Mouse (Mus musculus) heart, embryonic 15.5 days (tissue): Measurements from ENCODE around the gene Pigh. TPM values are rescaled to one million over a fixed set of nuclear protein-coding genes. Genes with fewer than 3 reads are reported as not detected.

Experiments used
- ATAC-seq: fragments of 200-750 bp; cut with Nextera tagmentation; replicated peaks from 2 replicates; pipeline ENCODE4 v1.8.0; 2017; ENCODE audit warnings: low read depth, moderate TSS enrichment; ENCODE audit not compliant: insufficient number of reproducible peaks, insufficient read depth, low FRiP score
- H3K27ac ChIP-seq: fragments of 300-500 bp; sonication (generic); 2 replicates; pipeline ENCODE4 v1.5.1; 2015; ENCODE audit warnings: mild to moderate bottlenecking, inconsistent platforms
- H3K27me3 ChIP-seq: fragments of 300-500 bp; sonication (generic); 2 replicates; pipeline ENCODE4 v1.6.1; 2015; ENCODE audit warnings: inconsistent platforms
- H3K36me3 ChIP-seq: fragments of 300-500 bp; sonication (generic); 2 replicates; pipeline ENCODE4 v1.6.1; 2015; ENCODE audit warnings: mild to moderate bottlenecking, inconsistent platforms
- H3K4me1 ChIP-seq: fragments of 300-500 bp; sonication (generic); replicated peaks from 2 replicates; pipeline ENCODE4 v1.6.1; 2015; ENCODE audit warnings: inconsistent platforms
- H3K4me2 ChIP-seq: fragments of 300-500 bp; sonication (generic); 2 replicates; pipeline ENCODE4 v1.6.1; 2015; ENCODE audit warnings: inconsistent platforms, mild to moderate bottlenecking, moderate library complexity
- H3K4me3 ChIP-seq: fragments of 300-500 bp; sonication (generic); 2 replicates; pipeline ENCODE4 v1.5.1; 2015; ENCODE audit warnings: mild to moderate bottlenecking, inconsistent platforms
- H3K9ac ChIP-seq: fragments of 300-500 bp; sonication (generic); 2 replicates; pipeline ENCODE4 v1.6.1; 2015; ENCODE audit warnings: mild to moderate bottlenecking, inconsistent platforms
- H3K9me3 ChIP-seq: fragments of 300-500 bp; sonication (generic); replicated peaks from 2 replicates; pipeline ENCODE4 v1.6.1; 2016; ENCODE audit warnings: inconsistent platforms
- WGBS: fragments of 180-500 bp; shearing (Covaris S2); methylation state at CpG from one replicate; pipeline ENCODE4 v1.1.7; 2015; ENCODE audit warnings: mixed read lengths; 5-methylcytosine and 5-hydroxymethylcytosine counted together
- polyA plus RNA-seq: library from polyadenylated mRNA; unstranded; fragments of >200 nt; fragmentation: Nextera tagmentation; extraction: Ambion mirVana; gene quantifications from 2 replicates; pipeline ENCODE4 v1.2.1, GENCODE M21; 2015

The Pigh gene
- polyA plus RNA-seq, 1 experiment from 2014 or later, result 12.1 TPM

GRCm38 (mm10) chr12:79104544-79104943, 15.1 kb upstream of the Pigh start:
- Histone ChIP-seq H3K36me3 (no peaks in the 10 kb centered on the region), H3K9me3 (no peaks in the 10 kb centered on the region), H3K9ac (no peak overlapping the region), H3K4me1 (no peaks in the 10 kb centered on the region), H3K4me3 (no peak overlapping the region), H3K4me2 (no peak overlapping the region), H3K27me3 (peaks cover 8% of the 10 kb centered on the region), H3K27ac (no peak overlapping the region)
- WGBS, result 68% methylated on average over 2 of the region's 2 CpGs
- ATAC-seq, result no peak

GRCm38 (mm10) chr12:79103773-79104172, 14.3 kb upstream of the Pigh start:
- H3K9ac ChIP-seq, result no peak overlapping the region
- H3K4me1 ChIP-seq, result no peaks in the 10 kb centered on the region
- H3K4me2 ChIP-seq, result no peak overlapping the region
- WGBS, result 67% methylated on average over 3 of the region's 3 CpGs
- ATAC-seq, result no peak
- peaks cover 8% of the 10 kb centered on the region for H3K27me3 ChIP-seq
- no peak overlapping the region for H3K4me3 ChIP-seq
- no peaks in the 10 kb centered on the region for H3K36me3 ChIP-seq
- no peak overlapping the region for H3K27ac ChIP-seq
- H3K9me3 ChIP-seq, result no peaks in the 10 kb centered on the region

- Histone ChIP-seq H3K9ac (no peak overlapping the region), H3K36me3 (no peaks in the 10 kb centered on the region), H3K27me3 (peaks cover 8% of the 10 kb centered on the region), H3K4me2 (no peak overlapping the region), H3K4me1 (no peaks in the 10 kb centered on the region), H3K27ac (no peak overlapping the region), H3K9me3 (no peaks in the 10 kb centered on the region), H3K4me3 (no peak overlapping the region)
- no peak for ATAC-seq
- WGBS, result 53% methylated on average over 3 of the region's 3 CpGs
These were observed 7.8 kb upstream of the Pigh start for GRCm38 (mm10) chr12:79097106-79097752.

- Histone ChIP-seq H3K9ac (no peak overlapping the region), H3K4me3 (no peak overlapping the region), H3K4me1 (peaks cover 4% of the 10 kb centered on the region; the same call in 1 of the 2 replicates), H3K27ac (no peak overlapping the region), H3K27me3 (no peaks in the 10 kb centered on the region), H3K4me2 (no peak overlapping the region), H3K9me3 (no peaks in the 10 kb centered on the region), H3K36me3 (no peaks in the 10 kb centered on the region)
- ATAC-seq, result no peak
- WGBS, result 38% methylated on average over 4 of the region's 4 CpGs
These were observed 3.1 kb upstream of the Pigh start for GRCm38 (mm10) chr12:79092569-79092968.

- peaks cover 3% of the 10 kb centered on the region; the same call in 1 of the 2 replicates for H3K27me3 ChIP-seq
- ATAC-seq, result no peak
- peaks cover 46% of the 10 kb centered on the region; the same call in 1 of the 2 replicates for H3K36me3 ChIP-seq
- H3K9ac ChIP-seq, result no peak overlapping the region
- H3K4me2 ChIP-seq, result no peak overlapping the region
- 88% methylated on average over 6 of the region's 6 CpGs for WGBS
- H3K27ac ChIP-seq, result no peak overlapping the region
- H3K4me1 ChIP-seq, result no peaks in the 10 kb centered on the region
- H3K9me3 ChIP-seq, result no peaks in the 10 kb centered on the region
- H3K4me3 ChIP-seq, result no peak overlapping the region
These were observed 16.1 kb downstream of the Pigh start for GRCm38 (mm10) chr12:79073362-79073761.

- ATAC-seq, result no peak
- no peak overlapping the region for H3K4me2 ChIP-seq
- peaks cover 8% of the 10 kb centered on the region; the same call in 1 of the 2 replicates for H3K27me3 ChIP-seq
- H3K9ac ChIP-seq, result no peak overlapping the region
- 89% methylated on average over 6 of the region's 6 CpGs for WGBS
- H3K27ac ChIP-seq, result no peak overlapping the region
- no peak overlapping the region for H3K4me3 ChIP-seq
- H3K4me1 ChIP-seq, result no peaks in the 10 kb centered on the region
- H3K9me3 ChIP-seq, result no peaks in the 10 kb centered on the region
- peaks cover 39% of the 10 kb centered on the region; the same call in 1 of the 2 replicates for H3K36me3 ChIP-seq
These were observed 16.9 kb downstream of the Pigh start for GRCm38 (mm10) chr12:79072576-79072975.

- ATAC-seq, result no peak
These were observed 18.6 kb downstream of the Pigh start for GRCm38 (mm10) chr12:79070736-79071333.

GRCm38 (mm10) chr12:79069916-79070315, 19.5 kb downstream of the Pigh start:
- Histone ChIP-seq H3K27ac (no peak overlapping the region), H3K4me1 (no peaks in the 10 kb centered on the region), H3K27me3 (peaks cover 8% of the 10 kb centered on the region; the same call in 1 of the 2 replicates), H3K9me3 (no peaks in the 10 kb centered on the region), H3K4me3 (no peak overlapping the region), H3K9ac (no peak overlapping the region), H3K4me2 (no peak overlapping the region), H3K36me3 (peaks cover 22% of the 10 kb centered on the region; the same call in 1 of the 2 replicates)
- WGBS, result 85% methylated on average over 6 of the region's 6 CpGs
- ATAC-seq, result no peak

More at GRCm38 (mm10) chr12:79070736-79071333, 18.6 kb downstream of the Pigh start:
- Histone ChIP-seq H3K4me2 (no peak overlapping the region), H3K27ac (no peak overlapping the region), H3K4me3 (no peak overlapping the region), H3K27me3 (peaks cover 8% of the 10 kb centered on the region; the same call in 1 of the 2 replicates), H3K36me3 (peaks cover 24% of the 10 kb centered on the region; the same call in 1 of the 2 replicates), H3K9me3 (no peaks in the 10 kb centered on the region), H3K4me1 (no peaks in the 10 kb centered on the region), H3K9ac (no peak overlapping the region)
- 81% methylated on average over 9 of the region's 9 CpGs for WGBS

GRCm38 (mm10) chr12:79069187-79069608, 20.3 kb downstream of the Pigh start:
- Histone ChIP-seq H3K4me2 (no peak overlapping the region), H3K36me3 (peaks cover 19% of the 10 kb centered on the region; the same call in 1 of the 2 replicates), H3K9me3 (no peaks in the 10 kb centered on the region), H3K27ac (no peak overlapping the region), H3K4me1 (no peaks in the 10 kb centered on the region), H3K9ac (no peak overlapping the region), H3K4me3 (no peak overlapping the region), H3K27me3 (peaks cover 8% of the 10 kb centered on the region; the same call in 1 of the 2 replicates)
- WGBS, result 88% methylated on average over 6 of the region's 6 CpGs
- ATAC-seq, result no peak

- Histone ChIP-seq H3K9ac (no peak overlapping the region), H3K4me1 (no peaks in the 10 kb centered on the region), H3K36me3 (peaks cover 14% of the 10 kb centered on the region; the same call in 1 of the 2 replicates), H3K27ac (no peak overlapping the region), H3K9me3 (no peaks in the 10 kb centered on the region), H3K27me3 (peaks cover 8% of the 10 kb centered on the region), H3K4me3 (no peak overlapping the region), H3K4me2 (no peak overlapping the region)
- ATAC-seq, result no peak
- 94% methylated on average over 11 of the region's 11 CpGs for WGBS
These were observed 21.1 kb downstream of the Pigh start for GRCm38 (mm10) chr12:79068306-79068705.

- Histone ChIP-seq H3K4me2 (no peak overlapping the region), H3K9me3 (no peaks in the 10 kb centered on the region), H3K4me3 (no peak overlapping the region), H3K9ac (no peak overlapping the region), H3K4me1 (no peaks in the 10 kb centered on the region), H3K27me3 (peaks cover 8% of the 10 kb centered on the region), H3K36me3 (peaks cover 14% of the 10 kb centered on the region; the same call in 1 of the 2 replicates), H3K27ac (no peak overlapping the region)
- no peak for ATAC-seq
- WGBS, result 91% methylated on average over 5 of the region's 5 CpGs
These were observed 21.9 kb downstream of the Pigh start for GRCm38 (mm10) chr12:79067526-79067925.
